Mouse (Mus musculus) kidney, postnatal 25 days (tissue): Measurements from ENCODE around the gene Cadm1.

Source experiments
- DNase-seq, 2 experiments: peaks; one replicate each; pipeline ENCODE4 v3.0.0; 2021; ENCODE audit warnings: mixed read lengths in 2 of 2

The Cadm1 gene

DNA sequence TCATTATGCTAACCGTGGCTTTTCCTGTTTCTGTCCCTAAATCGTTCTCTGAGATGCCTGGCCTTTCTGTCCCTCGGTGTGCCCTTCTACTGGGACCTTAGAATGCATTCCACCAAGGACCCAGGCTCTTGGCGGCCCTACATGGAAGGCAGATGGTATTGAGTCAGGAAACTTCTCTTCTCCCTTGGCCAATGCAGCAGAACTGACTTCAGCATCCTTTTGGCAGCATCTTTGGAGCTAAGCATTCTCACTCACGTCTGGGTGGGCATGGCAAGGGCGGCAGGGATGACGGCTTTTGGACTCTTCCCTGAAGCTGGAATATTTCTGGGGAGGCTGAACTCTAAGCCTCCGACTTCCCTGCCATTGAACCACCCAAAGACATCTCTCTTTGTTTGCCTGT lies 350.2 kb downstream of the Cadm1 start:
- no peak for DNase-seq

DNA sequence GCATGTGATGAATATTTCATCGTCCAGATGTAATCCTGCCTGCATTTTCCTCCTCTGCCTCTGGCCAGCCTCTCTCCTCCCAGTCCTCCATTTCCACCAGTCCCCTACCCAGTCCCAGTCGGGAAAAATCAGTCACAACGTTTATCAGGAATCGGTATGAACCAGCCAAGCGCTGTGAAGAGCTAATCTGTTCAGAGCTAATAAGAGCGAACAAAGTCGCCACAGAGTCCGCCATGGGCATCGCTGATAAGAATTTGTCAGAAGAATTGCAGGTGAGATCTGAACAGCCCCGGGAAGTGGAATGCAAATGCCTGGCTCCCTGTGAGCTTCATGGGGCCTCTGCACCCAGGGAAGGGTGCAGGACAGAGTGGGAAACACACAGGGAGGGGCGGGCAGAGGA lies 352.4 kb downstream of the Cadm1 start:
- DNase-seq: no peak

DNA sequence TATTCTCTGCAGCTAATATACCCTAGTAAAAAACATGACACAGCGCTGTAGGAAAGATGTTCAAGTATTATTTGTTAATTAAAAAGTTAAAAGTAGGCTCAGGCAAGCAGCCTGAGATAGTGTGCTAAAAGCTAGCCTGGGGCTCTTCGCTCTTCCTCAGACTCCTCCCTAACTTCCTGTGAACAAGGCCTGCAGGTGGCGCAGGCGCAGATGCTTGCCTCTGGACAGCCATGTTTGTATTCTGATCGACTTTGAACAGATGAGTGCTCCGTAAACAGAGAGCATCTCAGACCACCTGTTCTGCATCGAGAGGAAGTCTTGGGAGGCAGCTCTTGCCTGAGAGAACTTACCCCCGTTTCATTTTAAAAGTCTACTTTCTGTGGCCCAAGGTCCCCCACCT lies 361.7 kb downstream of the Cadm1 start:
- no peak for DNase-seq

DNA sequence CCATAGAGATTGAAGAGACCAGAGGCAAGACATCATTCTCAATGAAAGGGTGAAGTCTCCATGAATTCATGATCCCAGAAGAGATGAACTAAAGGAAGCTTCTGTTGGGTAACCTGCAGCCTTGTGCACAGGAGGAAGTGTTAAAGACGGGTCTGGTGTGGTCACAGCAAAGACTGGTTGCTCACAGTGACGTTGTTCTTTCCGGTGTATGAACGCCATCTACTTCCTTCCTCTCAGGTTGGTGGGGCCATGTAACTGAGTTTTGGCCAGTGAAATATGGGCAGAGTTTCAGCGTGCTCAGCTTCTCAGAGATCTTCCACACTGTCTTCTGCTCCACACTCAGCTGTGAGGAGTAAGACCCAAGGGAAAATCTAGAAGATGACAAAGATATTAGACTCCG lies 363.0 kb downstream of the Cadm1 start:
- no peak for DNase-seq

DNA sequence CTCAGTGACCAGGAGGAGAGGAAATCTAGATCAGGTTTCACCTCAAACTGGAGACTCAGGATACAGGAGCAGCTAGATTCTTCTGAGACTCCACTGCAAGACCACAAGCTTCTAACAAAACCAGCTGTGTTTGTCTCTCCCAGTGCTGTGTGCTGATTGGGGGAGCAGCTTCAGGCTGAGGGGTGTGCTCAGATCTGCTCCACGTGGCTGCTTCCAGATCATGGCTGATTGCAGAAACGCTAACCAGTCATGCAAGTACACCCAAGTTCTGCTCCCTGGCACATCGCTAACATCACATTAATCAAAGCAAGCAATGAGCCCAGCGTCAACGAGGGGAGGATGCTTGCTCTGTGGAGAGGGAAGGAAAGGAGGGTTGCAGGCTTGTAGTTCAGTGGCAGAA lies 364.1 kb downstream of the Cadm1 start:
- DNase-seq: no peak

DNA sequence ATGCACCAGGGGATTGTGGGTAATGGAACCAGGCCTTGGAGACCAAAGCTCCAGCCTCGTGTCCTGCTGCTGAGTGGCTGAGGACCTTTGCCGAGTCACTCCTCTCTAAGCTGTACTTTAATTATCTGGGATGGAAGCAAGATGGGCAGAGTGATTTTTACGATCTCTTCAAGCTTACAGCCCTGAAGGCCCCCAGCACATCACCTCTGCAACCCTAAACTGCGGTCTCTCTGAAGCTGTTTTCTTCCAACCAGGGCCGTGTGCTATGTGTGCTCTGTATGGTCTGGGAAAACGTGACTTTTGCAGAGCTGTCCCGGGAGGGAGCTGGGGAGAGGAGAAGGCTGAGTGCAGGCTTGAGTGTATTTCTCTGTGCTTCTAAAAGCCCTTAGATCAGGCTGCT lies 364.7 kb downstream of the Cadm1 start:
- DNase-seq: no peak

DNA sequence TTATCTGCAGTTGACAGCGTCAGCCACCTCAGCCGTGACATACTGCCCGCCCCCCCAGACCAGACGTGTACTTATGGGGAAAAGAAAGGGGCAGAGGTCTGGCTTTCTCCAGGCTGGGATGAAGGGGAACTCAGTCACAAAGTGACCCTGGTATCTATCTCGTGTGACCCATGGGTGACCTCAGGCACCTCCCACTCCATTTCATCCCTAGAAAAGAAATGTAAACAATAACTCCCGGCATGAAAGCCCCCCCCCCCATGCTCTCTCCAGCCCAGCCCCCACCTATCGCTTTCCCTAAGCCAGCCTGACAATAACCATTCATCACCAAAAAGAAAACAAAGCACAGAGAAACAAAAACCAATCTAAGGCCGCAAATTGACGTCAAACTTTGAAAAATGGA lies 365.1 kb downstream of the Cadm1 start:
- no peak for DNase-seq

DNA sequence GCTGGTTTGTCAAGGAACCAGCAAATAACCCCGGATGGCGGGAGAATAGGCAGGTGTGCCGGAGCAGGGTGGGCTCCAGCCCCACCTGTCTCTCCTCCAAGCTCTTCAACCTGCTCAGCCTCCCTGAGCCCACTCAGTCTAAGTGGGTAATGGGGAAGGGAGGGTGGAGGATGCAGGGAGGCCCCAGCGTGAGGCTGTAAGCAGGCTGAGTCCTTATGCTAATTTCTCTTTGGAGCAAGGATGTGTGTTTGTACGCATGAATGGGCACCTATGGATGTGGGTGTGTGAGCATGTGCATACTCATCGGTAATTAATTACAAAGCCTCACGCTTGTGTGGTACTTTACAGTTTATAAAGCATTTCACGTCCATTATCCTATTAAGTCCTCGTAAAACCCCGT lies 370.8 kb downstream of the Cadm1 start:
- no peak for DNase-seq

DNA sequence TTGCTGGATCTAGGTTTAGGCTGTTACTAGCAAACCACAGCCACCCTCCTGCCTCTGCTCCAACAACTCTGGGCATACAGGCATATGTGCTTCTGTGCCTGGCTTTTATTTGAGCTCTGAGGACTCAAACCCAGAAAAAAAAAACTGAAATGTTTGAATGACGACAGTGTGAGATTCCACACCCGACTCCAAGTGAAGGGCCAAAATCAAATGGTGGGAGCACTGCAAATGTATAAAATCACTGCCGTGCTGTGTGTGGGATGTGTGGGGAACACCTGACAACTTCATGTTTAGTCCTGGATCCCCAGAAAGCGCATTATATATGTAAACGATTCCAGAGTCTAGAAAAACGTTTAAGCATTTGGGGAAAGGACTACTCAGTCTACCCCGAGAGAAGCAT lies 373.7 kb downstream of the Cadm1 start:
- DNase-seq: no peak

DNA sequence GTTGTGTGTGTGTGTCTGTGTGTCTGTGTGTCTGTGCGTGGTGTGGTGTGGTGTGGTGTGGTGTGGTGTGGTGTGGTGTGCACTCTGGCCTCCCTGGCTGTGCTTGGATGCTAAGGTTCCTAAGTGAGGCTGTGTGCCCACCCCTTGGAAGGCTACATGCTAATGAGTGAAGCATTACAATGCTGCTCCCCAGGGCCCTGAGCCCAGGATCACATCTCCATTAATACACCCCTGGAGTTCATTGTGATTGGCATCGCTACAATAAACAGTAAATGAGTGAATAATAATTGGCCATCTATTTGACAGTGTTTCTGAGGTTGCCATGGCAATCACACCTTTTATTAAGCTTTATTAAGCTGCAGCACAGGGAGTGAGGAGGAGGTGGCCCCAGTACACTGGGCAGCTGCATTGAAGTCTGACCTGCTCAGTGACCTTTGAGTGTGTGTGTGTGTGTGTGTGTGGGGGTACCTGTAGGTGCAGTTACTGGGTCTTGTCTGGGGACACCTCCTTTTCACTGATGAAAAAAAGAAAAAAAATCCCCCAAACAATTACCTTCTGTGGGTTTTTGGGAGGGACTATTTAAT lies 374.5 kb downstream of the Cadm1 start:
- no peak for DNase-seq

DNA sequence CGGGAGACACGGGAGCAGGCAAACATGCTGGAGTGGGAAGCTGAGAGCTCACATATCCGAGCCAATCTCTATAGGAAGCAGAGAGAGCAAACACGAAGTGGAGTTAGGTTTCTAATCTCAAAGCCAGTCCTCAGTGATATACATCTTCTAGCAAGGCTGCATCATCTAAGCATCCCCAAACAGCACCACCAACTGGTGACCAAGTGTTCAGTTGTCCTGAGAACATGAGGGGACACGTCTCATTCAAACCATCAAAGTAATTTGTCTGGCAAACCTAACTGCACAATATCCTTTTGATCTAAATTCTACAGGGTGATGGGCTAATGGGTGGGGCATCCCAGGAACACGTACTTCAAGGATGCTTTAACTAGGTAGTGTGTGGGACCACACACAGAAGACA lies 376.5 kb downstream of the Cadm1 start:
- DNase-seq: no peak
